Mouse (Mus musculus): Measurements from ENCODE around the gene Gm11541.
"Not testable (repeated sequence)": the region's sequence is repeated elsewhere in the genome, so short reads cannot be mapped to it uniquely, and the experiment has no call there.

Gene Gm11541

DNA sequence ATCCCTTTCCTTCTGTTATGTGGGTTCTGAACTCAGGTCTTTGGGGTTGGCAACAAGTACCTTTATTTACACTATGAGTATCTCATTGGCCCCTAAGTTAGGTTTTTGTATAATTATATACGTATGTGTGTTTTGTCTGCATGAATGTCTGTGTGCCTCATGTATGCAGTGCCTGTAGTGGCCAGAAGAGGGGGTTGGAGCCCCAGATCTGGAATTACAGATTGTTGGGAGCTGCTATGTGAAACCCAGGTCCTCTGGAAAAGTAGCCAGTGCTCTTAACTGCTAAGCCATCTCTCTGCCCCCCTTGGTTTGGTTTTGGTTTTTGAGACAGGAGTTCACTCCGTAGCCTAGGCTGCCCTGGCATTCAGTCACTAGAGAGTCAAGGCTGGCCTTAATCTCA, 7.2 kb downstream of the Gm11541 start:
- no peak for DNase-seq

DNA sequence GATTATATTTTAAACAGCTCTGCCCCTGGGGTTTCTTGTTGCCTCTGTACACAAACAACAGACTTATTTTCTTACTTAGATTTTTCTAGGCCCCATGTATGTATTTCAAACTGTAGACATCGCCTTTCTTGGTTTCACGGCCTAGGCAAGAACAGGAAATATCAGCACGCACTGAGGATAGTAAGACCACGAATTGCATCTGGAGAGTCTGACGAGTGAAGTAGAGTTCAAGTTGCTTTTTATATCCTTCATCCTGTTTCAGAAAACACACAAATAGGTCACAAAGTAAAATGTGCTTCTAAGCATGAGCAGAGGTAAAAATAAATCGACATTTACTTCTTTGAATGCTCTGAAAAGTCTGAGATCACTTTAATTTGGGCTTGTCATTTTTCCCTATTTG, 8.8 kb downstream of the Gm11541 start:
- DNase-seq: no peak

DNA sequence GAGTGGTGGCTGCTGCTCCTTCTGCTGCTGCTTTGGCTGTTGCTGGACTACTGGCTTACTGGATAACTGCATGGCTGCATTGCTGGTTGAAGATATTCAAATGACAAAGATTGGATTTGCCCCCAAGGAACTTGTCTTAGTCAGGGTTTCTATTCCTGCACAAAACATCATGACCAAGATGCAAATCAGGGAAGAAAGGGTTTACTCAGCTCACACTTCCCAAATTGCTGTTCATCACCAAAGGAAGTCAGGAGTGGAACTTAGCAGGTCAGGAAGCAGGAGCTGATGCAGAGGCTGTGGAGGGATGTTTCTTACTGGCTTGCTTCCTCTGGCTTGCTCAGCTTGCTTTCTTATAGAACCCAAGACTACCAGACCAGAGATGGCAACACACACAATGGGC, 11.8 kb downstream of the Gm11541 start:
- not testable (repeated sequence) for DNase-seq

DNA sequence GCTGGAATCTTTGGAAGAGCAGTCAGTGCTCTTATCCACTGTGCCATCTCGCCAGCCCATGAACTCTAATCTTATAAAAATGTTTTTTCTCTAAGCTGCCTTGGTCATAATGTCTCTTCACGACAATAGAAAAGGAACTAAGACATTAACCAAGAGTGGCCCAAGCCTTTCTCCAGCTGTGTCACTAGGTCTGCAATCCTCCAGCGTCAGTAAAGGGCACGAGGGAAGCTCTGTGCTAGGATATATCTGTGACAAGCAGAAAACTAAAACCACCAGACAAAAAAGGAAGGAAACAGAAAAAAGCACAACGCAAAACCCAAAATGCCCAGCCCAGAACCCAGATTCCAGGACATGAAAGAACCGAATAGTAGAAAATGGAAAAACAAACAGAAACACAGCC, 17.1 kb downstream of the Gm11541 start:
- no peak for DNase-seq

DNA sequence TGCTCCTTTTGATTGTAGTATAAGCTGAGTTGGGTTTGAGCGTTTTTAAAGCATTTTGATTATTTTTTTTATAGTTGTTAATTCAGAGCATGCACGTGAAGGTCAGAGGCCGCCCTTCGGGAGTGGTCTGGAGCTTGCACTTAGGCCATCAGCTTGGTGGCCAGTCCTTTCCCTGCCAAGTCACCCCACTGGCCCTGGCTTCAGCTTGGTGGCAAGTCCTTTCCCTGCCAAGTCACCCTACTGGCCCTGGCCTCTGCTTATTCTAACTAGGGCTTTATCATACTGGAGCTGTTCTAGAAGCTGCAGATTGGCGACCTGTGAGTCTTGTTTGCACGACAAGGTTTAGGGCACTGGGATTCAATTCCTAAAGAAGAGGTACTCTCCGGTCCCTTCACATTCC, 21.9 kb downstream of the Gm11541 start:
- no peak for DNase-seq

DNA sequence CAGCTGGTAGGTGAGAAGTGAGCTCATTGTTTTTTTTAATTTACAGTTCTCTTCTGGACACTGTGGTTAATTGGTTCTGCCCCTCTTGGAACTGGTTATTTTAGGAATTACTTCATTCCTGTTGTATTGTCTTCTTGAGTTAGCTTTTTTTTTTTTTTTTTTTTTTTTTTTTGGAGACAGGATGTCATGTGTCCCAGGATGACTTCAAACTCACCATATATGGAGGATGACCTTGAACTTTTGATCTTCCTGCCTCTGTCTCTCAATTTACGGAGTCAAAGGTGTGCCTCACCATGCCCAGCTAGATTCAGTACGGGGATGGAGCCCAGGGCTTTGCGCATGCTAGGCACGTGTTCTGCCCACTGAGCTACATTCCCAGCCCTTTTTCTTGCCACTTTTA, 22.7 kb downstream of the Gm11541 start:
- no peak for DNase-seq

DNA sequence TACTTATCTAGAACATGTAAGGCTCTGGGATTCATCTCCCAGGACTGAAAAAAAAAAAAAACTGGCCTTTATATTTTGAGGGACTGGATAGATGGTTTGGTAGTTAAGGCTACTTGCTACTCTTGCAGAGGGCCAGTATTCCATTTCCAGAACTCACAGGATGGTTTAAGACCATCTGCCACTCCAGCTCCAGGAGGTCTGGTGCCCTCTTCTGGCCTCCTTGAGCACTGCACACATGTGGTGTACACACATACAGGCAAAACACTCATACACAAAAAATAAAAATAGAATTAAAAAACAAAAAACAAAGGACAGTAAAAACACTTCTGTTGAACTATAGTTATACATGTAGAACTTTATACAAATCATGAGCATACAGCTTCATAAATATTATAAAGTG, 23.7 kb downstream of the Gm11541 start:
- DNase-seq: no peak

DNA sequence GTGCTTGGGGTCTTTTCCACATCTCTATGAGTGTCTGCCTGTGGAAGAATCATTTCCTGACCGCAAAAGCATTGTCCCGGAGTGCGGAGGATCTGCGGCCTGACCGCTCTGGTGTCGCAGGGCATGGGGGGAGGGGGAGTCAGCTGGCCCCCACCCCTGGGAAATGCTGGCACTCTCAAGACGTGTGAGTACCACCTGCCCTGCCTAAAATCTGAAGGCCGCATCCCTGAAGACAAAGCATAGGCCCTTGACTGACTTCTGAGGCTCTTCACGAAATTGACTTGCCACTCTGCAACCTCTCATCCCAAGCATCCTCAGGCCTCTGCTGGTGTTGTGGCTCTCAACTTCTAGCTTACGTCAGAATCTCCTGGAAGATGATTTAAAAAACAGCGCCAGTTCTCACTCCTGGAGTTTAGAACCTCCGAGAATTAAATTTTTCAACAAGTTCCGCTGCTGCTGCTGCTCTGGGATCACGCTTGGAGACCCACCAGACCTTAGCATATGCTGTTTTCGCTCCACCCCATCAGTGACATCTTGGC, 26.6 kb downstream of the Gm11541 start:
- no peak for DNase-seq

DNA sequence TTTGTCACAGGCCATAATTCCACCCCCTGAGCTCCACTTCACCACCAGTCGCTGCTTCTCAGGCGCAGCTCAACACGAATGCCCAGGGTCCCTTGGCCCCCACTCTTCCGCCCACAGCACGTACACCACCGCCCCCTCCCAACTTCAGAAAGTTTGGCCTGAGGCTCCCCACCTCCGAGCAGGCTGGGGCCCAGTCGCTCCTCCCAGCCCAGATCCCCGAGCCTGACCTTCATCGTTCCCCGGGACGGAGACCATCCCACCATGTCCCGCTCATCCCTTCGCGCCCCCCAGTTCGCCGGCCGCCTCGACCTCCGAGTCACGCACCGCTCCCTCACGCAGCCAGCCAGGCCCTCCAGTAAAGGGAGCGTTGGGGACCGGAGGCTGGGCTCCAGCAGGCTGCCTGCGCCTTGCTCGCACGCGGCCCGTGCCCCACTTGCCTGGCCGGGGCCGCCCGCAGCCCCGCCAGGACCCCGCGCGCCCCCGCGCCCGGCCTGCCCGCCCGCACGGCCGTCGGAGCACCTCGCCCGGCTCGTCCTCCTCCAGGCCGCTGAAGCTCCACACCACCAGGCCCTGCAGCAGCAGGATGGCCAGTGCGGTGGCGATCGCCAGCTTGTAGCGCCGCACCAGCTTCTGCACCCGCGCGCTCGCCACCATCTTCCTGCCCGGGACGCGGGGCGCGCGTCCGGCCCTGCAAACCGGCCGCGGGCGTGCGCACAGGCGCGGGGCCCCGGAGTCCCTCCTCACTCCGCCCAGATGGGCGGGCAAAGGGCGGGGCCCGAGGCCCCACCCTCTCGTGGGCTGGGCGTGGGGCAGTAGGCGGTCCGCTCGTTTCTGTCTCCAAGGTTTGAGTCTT, 27.3 kb downstream of the Gm11541 start, which contains the start of gene Xylt2:
Xylt2 (minus strand) TSS at position 762 of the 853 bp plus-strand sequence.
- peak; percentile 95 for DNase-seq

DNA sequence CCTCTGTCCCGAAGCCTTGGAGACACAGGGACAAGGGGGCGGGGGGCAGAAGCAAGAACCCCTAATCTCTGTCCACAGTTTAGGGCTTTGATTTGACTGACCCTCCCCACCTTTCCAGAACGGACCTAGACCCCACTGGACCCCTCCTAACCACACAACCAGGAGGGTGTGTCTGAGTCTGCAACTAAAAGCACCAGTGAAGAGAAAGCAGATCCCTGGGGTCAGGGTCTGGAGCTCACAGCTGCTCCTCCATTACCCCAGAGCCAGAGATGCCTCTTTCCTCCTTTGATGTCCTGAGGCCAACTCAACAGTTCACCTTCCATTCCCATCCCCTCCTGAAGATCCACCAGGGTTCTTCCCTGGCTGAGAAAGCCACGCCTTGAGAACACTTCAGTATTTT, 28.0 kb downstream of the Gm11541 start:
- no peak for DNase-seq

DNA sequence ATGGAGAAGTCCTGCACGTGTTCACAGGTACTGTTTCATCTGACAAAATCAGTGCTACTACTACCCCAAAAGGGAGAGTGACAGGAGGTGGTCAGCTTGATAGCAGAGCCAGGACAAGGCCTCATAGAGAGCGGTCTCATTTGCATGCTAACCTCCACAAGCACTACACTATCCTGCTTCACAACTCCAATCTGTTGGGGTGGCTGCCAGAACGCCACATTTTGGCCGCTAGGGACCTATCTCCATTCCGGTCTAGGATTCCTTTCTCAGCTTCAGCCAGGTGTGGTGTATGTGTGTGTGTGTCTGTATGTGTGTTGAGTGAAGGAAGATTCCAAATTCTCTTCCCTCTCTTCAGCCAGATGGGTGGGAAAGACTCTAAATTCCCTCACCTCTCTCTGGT, 28.9 kb downstream of the Gm11541 start:
- DNase-seq: no peak

DNA sequence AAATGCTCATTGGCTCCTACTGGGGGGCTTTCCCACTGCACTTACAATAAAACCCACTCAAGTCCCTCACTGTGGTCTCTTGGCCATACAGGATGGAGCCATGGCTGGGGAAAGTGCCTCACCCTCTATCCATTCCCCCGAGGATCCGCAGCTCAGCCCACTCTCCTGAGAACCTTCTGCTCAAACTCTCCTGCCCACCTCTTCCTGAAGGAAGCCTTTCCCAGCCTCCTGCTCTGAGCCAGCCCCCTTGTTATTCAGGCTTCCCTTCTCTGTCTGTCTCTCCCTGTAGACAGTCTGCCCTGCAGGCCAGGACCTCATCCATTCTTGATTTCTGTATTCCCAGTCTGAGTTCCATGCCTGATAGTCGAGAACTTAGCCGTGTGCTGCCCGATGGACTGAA, 29.3 kb downstream of the Gm11541 start:
- DNase-seq: no peak

DNA sequence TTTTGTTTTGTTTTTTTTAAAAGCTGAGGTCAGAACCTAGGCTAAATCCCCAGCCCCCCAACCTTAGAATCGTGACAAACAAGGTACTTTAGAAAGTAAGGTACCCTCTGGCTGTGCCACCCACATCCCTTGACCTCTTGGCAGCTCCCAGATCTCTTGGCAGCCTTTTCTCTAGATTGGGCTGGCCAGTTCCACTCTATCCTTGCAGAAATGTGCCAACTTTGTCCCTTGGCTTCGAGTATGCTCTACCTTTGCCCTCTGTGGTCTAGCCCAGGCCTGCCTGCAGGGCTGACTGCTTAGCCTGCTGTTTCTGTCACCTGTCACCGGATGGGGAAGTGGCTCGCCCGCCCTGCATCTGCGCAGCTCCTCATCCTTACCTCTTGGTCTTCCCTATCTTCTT, 39.0 kb downstream of the Gm11541 start:
- DNase-seq: no peak

DNA sequence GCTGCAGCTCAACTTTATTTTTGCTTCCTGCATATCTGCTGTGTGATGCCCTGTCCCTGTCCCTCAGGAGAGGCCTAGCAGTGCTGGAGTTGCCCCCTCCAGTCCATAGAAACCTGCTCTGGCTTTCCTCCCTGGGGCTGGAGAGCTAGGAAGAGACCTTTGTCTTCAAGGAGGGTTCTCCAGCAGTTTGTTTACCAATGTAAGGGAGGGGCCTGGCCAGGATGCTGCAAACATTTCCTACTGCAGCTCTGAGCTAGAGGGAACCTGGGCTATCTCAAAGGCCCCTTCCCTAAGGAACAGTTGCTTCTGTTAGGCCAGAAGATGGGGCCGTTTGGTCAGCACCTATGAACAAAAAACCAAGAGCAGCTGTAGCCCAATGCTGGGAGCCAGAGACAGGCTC, 43.0 kb downstream of the Gm11541 start:
- peak; percentile 51 for DNase-seq

DNA sequence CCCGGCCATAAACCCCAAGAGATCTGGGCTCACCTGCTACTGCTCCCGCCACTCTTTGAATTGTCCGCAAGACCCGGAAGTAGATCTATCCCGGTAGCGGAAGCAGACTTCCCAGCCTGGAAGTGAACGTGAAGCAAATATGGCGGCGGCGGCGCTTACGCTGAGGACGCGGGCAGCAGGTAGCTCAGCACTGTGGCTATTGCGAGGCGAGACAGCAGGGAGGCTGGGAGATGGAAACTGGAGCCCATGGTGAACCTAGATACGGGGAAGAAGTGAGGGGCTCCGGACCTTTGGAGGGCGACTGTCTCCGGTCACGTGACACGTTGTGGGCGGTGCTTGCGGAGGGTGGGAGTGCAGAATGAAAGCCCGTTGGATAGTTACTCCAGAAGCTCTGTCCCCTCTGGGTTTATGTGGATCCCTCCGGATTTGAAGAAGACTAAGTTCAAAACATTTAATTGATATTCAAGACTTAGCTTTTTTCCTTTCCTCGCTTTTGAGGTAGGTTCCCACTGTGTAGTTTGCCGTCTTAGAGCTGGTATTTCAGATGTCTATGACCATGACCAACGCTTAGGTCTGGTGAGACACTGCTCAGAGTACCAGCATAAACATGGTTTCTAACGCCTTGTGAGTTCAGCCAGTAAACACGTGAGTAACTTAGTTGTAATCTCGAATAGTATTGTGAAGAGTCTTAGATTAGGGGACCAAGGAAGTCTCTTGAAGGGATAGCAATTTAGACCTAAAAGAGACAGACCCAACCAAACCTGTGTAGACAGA, 50.4 kb downstream of the Gm11541 start, which contains the start of the genes Mrpl27 and Eme1:
Mrpl27 (plus strand) TSS at position 105 of the 774 bp plus-strand sequence.
Eme1 (minus strand) TSS at position 302 of the 774 bp plus-strand sequence.
- peak; percentile 90 for DNase-seq

DNA sequence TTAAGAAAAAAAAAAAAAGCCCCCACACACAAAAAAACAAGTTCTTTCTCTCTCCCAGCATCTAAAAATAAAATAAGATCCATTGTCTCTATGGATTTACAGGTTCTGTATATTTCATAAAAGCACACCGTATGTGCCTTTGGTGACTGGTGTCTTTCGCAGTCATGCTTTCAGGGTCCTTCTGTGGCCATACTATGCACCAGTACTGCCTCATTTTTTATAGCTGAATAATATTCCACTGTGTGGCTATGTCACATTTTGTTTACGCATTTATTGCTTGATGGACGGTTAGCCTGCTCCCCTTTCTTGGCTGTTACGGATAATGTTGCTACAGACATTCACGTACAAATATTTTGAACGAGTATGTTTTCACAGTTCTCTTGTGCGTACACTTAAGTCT, 51.3 kb downstream of the Gm11541 start:
- no peak for DNase-seq

DNA sequence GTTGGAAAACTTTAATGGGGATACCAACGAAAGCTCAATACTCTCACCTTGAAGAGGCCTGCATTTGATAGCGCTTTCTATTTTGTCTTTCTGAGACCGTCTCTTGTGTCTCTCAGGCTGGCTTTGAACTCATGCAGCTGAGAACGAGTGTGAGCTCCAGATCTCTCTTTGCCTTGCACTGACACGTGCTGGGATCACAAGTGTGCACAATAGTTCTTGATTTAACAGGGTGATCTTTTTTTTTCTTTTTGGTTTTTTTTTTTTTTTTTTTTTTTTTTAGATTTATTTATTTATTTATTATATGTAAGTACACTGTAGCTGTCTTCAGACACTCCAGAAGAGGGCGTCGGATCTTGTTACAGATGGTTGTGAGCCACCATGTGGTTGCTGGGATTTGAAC, 53.1 kb downstream of the Gm11541 start:
- not testable (repeated sequence) for DNase-seq

DNA sequence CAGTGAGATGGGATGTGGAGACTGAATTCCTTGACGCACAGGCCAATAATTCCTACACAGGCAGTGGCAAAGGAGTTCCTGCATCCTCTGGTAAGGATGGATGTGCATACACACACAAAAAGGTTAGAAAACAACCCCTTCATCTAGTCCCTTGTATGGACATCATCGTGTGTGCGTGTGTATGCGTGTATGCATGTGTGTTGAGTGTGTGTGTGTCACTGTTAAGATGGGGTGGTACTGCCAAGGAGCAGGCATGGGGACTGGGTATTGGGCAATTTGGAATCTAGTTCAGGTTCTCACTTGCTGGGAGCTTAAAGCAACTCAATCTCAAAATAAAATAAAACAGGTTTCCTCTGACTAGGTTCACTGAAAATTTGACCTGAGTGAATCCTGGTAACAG, 57.8 kb downstream of the Gm11541 start:
- DNase-seq: no peak

All from lung, postnatal 10 days (tissue).